Mouse (Mus musculus): ENCODE data around the gene Slc36a4. TPM values are rescaled to one million over a fixed set of nuclear protein-coding genes. Genes with fewer than 3 reads are reported as not detected.

Gene Slc36a4
- 10.0 and 10.9 TPM in 2 replicates for polyA plus RNA-seq (2015; fragmentation: Nextera tagmentation; extraction: Ambion mirVana)

DNA sequence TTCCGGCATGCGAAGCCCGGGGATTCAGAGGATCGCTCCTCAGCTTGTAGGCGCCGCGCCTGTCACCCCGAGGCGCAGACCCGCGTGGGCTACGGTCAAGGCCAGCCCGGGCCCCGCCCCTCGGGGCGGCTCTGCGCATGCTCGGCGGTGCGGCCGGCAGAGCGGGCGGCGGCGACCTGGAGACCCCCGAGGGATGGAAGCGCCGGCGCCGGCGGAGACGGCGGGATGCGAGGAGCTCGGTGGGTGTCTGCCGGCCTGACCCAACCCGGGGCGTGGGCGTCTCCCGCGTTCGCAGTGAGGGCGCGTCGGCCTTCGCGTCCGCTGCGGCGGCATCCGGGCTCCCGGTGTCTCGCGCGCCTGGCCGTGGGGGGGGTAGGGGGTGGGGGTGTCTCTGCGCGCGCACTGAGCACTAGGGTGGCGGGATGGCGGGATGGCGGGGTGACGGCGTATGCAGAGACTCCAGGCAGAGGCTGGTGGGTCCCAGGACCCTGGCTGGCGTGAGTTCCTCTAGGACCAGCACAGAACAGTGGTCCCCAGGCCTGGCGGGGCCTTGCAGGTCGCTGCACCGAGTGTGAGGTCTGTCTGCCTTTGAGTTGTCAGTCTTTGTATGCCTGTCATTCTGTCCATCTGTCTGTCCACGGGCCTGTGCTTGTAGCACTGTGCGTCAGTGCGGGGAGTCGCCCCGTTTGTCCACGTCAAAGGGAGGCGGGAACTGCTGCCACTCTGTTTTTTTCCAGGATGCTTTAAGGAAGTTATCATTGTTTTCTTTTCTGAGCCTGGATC lies at the start of gene Slc36a4:
Slc36a4 (plus strand) TSS at position 140 of the 783 bp plus-strand sequence.
- ATAC-seq (ENCODE audit: insufficient read depth, low FRiP score, low read depth): peak; percentile 82
- Histone ChIP-seq H3K27ac (peak within 1 kb of the TSS; percentile 52), H3K27me3 (replicated peaks) (no peaks in the 10 kb centered on the region), H3K9ac (peak within 1 kb of the TSS; percentile 68), H3K4me1 (no peaks in the 10 kb centered on the region), H3K36me3 (no peaks in the 10 kb centered on the region), H3K9me3 (no peaks in the 10 kb centered on the region), H3K4me3 (replicated peaks) (peak within 1 kb of the TSS; percentile 71), H3K4me2 (peak within 1 kb of the TSS; percentile 85)
- WGBS: under 1% methylated on average over 75 of the region's 75 CpGs

DNA sequence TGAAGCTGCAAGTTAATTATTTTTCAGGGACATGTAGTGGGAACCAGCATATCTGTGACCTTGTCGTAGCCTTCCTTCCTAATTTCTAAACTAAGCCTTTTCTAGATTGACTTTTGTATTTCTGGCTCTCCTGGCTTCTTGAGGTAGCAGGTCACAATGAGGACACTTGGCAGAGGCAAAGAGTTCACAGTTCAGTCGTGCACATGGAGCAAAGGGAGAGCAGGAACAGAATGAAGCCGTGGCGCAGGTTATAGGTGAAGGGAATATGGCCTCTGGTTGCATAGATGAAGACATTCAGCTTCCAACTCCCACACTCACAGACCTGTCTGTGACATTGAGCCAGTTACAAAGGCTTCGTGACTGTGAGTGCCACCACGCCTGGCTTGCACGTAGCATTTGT lies 44.9 kb upstream of the Slc36a4 start:
- no peak overlapping the region for H3K4me2 ChIP-seq
- H3K36me3 ChIP-seq: no peaks in the 10 kb centered on the region
- H3K9me3 ChIP-seq: no peaks in the 10 kb centered on the region
- no peaks in the 10 kb centered on the region for H3K4me1 ChIP-seq
- 68% methylated on average over 7 of the region's 7 CpGs for WGBS
- ATAC-seq (ENCODE audit: insufficient read depth, low FRiP score, low read depth): no peak
- no peak overlapping the region for H3K4me3 ChIP-seq (replicated peaks)
- H3K27ac ChIP-seq: no peak overlapping the region
- no peaks in the 10 kb centered on the region for H3K27me3 ChIP-seq (replicated peaks)
- H3K9ac ChIP-seq: no peak overlapping the region

DNA sequence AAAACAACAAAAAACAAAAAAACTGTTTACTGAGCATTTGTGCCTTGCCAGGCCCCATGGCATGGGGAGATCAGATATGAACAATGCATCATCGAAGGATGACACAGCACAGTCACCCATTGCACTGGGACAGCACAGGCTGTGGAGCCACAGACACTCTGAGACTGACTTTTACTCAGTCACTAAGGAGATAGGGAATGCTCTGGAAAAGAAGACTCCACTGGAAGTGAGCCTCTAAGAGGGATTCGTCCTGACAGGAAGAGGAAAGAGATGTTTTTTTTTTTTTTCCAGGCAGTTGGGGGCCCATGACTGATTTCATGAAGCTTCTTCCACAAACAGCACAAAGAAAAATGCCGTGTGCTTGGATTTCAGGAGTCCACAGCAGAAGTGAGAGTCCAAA lies 40.1 kb upstream of the Slc36a4 start:
- no peak for ATAC-seq (ENCODE audit: insufficient read depth, low FRiP score, low read depth)
- Histone ChIP-seq H3K9me3 (no peaks in the 10 kb centered on the region), H3K4me1 (no peaks in the 10 kb centered on the region), H3K27me3 (replicated peaks) (no peaks in the 10 kb centered on the region), H3K4me3 (replicated peaks) (no peak overlapping the region), H3K27ac (no peak overlapping the region), H3K9ac (no peak overlapping the region), H3K36me3 (no peaks in the 10 kb centered on the region), H3K4me2 (no peak overlapping the region)
- 39% methylated on average over 3 of the region's 3 CpGs for WGBS

DNA sequence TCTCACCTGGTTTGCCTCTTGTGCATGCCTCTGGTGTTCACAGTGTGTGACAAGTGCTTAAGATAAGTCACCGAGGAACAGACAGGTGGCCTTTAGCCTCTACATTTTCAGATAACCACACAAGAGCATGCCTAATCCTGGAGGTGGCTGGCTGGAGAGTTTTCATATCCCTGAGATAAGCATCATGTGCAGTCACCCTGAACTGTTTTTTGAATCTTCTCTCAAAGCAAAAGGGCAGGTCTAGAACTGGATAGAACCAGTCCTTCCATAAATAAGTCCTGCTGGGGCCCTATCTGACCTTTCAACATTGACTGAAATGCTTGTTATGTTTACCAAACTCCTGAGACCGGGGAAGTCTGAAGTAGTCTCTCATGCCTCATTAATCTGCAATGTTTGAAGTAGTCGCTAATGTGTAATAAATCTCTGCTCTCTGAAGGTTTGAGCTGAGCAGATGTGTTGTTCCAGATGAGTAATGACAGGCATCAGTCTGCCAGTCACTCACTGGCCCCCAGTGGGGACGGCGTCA lies 39.5 kb upstream of the Slc36a4 start:
- Histone ChIP-seq H3K4me1 (no peaks in the 10 kb centered on the region), H3K4me3 (replicated peaks) (no peak overlapping the region), H3K9me3 (no peaks in the 10 kb centered on the region), H3K36me3 (no peaks in the 10 kb centered on the region), H3K27me3 (replicated peaks) (no peaks in the 10 kb centered on the region), H3K27ac (no peak overlapping the region), H3K9ac (no peak overlapping the region), H3K4me2 (no peak overlapping the region)
- peak; percentile 82 for ATAC-seq (ENCODE audit: insufficient read depth, low FRiP score, low read depth)
- WGBS: 13% methylated on average over 5 of the region's 5 CpGs

DNA sequence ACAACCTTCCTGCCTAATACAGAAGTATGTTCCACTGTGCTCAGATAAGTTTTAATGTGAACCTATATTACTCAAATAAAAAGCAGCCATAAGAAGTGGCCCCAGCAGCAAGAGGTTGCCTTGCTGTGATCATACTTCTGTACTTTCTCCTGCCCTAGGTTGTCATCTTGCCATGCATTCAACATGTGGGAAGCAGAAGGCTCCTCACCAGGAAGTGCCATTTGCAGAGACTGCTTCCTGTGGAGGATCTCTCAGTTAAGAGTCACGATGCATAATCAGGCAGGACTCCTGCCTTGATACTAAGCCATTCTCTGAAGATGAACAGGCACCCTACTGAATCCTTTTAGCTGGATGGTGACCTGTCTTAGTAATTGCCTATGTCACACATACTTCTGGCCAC lies 37.3 kb upstream of the Slc36a4 start:
- H3K27me3 ChIP-seq (replicated peaks): no peaks in the 10 kb centered on the region
- H3K27ac ChIP-seq: no peak overlapping the region
- H3K4me3 ChIP-seq (replicated peaks): no peak overlapping the region
- H3K9ac ChIP-seq: no peak overlapping the region
- WGBS: 42% methylated on average over 1 of the region's 1 CpGs
- no peaks in the 10 kb centered on the region for H3K4me1 ChIP-seq
- H3K9me3 ChIP-seq: no peaks in the 10 kb centered on the region
- no peaks in the 10 kb centered on the region for H3K36me3 ChIP-seq
- no peak for ATAC-seq (ENCODE audit: insufficient read depth, low FRiP score, low read depth)
- H3K4me2 ChIP-seq: no peak overlapping the region

DNA sequence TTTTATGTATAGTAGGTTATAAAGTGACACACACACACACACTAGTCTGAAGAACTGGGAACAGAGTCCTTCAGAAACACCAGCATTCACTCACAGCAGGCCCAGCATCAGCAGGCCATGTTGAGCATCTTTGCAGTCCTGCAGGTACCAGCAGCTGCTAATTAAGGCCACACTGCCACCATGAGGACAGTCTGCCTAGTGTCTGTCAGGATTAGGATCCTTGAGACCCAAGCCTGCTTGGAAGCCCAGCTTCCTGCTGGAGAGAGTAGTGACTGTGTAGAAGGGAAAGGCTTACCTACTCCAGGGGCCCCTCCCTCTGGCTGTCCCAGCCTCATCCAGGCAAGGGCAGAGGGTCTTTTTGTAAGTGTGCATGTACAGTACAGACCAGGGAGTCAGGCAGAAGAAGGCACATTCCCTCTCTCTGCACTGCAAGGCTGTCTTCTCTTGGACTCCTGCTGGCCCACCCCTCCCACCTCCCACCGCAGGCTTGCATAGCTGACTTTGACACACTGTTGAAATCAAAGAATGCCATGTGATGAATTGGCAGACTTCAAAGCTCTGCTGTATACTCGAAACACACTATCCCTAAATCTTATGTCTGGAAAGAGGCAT lies 27.6 kb upstream of the Slc36a4 start:
- H3K27me3 ChIP-seq (replicated peaks): no peaks in the 10 kb centered on the region
- H3K9ac ChIP-seq: no peak overlapping the region
- ATAC-seq (ENCODE audit: insufficient read depth, low FRiP score, low read depth): peak; percentile 85
- no peak overlapping the region for H3K27ac ChIP-seq
- H3K36me3 ChIP-seq: no peaks in the 10 kb centered on the region
- no peaks in the 10 kb centered on the region for H3K9me3 ChIP-seq
- no peak overlapping the region for H3K4me2 ChIP-seq
- no peak overlapping the region for H3K4me3 ChIP-seq (replicated peaks)
- no peaks in the 10 kb centered on the region for H3K4me1 ChIP-seq
- 18% methylated on average over 2 of the region's 2 CpGs for WGBS

DNA sequence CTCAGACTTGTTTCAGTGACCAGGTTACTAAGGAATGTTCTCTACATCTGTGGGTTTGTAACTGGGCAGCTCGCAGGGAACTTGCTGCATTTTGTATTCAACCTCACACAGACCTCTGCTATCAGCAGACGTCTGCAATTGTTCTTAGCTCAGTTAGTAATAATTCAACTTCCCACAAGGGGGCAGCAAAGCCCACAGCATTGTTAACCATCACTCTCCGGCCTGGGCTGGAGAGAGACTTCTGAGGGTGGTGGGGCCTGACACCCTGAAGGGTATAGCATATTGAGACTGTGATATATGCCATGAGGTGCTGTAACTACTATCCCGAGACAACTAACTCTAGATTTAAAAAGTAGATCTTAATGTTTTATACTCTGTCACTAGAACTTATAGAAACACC lies 24.3 kb upstream of the Slc36a4 start:
- WGBS: 17% methylated on average over 4 of the region's 4 CpGs
- no peaks in the 10 kb centered on the region for H3K9me3 ChIP-seq
- H3K4me1 ChIP-seq: no peaks in the 10 kb centered on the region
- H3K4me2 ChIP-seq: no peak overlapping the region
- no peaks in the 10 kb centered on the region for H3K36me3 ChIP-seq
- H3K4me3 ChIP-seq (replicated peaks): no peak overlapping the region
- no peak overlapping the region for H3K27ac ChIP-seq
- ATAC-seq (ENCODE audit: insufficient read depth, low FRiP score, low read depth): no peak
- no peaks in the 10 kb centered on the region for H3K27me3 ChIP-seq (replicated peaks)
- no peak overlapping the region for H3K9ac ChIP-seq

DNA sequence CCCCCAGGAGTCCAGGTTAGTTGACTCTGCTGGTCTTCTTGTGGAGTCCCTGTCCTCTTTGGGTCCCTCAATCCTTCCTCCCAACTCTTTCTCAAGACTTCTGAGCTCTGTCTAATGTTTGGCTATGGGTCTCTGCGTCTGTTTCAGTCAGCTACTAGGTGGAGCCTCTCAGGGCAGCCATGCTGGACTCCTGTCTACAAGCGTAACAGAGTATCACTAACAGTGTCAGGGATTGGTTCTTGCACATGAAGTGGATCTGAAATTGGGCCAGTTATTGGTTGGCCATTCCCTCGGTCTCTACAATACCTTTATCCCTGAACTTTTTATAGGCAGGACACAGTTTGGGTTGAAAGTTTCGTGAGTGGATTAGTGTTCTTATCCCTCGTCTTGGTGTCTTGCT lies 22.2 kb upstream of the Slc36a4 start:
- ATAC-seq (ENCODE audit: insufficient read depth, low FRiP score, low read depth): no peak
- H3K36me3 ChIP-seq: no peaks in the 10 kb centered on the region
- 91% methylated on average over 5 of the region's 5 CpGs for WGBS
- H3K4me3 ChIP-seq (replicated peaks): no peak overlapping the region
- H3K27ac ChIP-seq: no peak overlapping the region
- H3K9me3 ChIP-seq: no peaks in the 10 kb centered on the region
- no peaks in the 10 kb centered on the region for H3K4me1 ChIP-seq
- H3K9ac ChIP-seq: no peak overlapping the region
- H3K27me3 ChIP-seq (replicated peaks): no peaks in the 10 kb centered on the region
- H3K4me2 ChIP-seq: no peak overlapping the region

DNA sequence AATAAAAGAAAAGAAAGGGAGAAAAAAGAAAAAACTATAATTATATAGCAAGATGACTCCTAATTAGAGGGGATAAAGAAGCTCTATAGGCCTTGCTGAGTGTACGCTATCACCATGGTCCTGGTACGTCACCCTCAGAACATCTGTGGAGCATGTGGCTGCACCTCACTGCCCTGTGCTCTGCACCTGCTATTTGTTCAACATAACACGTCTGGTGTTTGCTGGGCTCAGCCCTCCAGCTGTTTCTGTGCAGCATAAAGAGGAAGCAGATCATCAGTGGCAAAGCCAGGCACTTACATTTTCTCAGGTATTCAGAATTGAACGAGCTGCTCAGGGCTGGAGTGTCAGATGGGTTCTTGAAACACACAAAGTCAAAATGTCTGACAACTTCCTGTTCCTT lies 15.7 kb upstream of the Slc36a4 start:
- H3K9me3 ChIP-seq: no peaks in the 10 kb centered on the region

DNA sequence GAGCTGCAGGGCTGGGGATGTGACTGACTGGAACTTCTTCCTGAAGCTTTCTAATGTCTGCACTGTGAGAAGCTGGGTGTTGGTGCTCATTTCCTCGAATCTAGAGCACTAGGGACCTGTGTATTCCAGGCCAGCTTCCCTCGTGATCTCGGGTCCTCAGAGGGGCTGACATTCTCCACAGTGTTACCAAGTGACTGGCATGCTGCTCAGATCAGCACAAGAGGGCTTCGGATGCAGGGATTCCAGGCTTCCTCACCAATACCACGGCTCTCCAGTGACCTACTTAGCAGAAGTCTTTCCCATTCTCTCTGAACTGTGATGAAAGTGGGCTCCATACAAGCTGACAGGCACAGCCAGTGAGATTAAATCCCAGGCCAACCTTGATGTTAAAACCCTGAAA lies 14.5 kb upstream of the Slc36a4 start:
- H3K4me1 ChIP-seq: no peaks in the 10 kb centered on the region

More for the DNA sequence above, 15.7 kb upstream of the Slc36a4 start:
- Histone ChIP-seq H3K27ac (no peak overlapping the region), H3K4me1 (no peaks in the 10 kb centered on the region), H3K9ac (no peak overlapping the region), H3K36me3 (no peaks in the 10 kb centered on the region), H3K4me2 (no peak overlapping the region), H3K27me3 (replicated peaks) (no peaks in the 10 kb centered on the region), H3K4me3 (replicated peaks) (no peak overlapping the region)
- ATAC-seq (ENCODE audit: insufficient read depth, low FRiP score, low read depth): no peak
- WGBS: 59% methylated on average over 4 of the region's 4 CpGs

DNA sequence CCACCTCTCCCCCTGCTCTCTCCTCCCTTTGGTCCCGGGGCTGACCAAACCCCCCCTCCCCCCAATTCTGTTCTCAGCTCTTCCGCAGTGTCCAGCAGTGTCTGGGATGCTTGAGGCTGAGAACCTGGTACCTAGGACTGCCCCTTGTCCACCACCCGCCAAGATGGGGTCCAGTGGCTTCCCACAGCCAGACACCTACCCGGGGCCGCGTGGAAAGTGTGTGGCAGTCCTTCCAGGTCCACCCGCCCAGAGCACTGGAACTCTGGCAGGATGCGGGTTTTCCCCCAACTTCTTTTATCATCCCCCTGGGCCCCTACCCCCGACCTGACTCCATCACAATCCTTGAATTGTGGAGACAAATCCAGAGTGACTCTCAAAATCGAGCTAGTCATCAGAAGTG lies 3.8 kb upstream of the Slc36a4 start:
- Histone ChIP-seq H3K4me1 (no peaks in the 10 kb centered on the region), H3K4me3 (replicated peaks) (no peak overlapping the region), H3K27ac (no peak overlapping the region), H3K36me3 (no peaks in the 10 kb centered on the region), H3K27me3 (replicated peaks) (no peaks in the 10 kb centered on the region), H3K9ac (no peak overlapping the region), H3K4me2 (no peak overlapping the region), H3K9me3 (no peaks in the 10 kb centered on the region)
- no peak for ATAC-seq (ENCODE audit: insufficient read depth, low FRiP score, low read depth)
- 76% methylated on average over 10 of the region's 10 CpGs for WGBS

More for the DNA sequence above, 14.5 kb upstream of the Slc36a4 start:
- H3K36me3 ChIP-seq: no peaks in the 10 kb centered on the region
- WGBS: 32% methylated on average over 5 of the region's 5 CpGs
- no peaks in the 10 kb centered on the region for H3K27me3 ChIP-seq (replicated peaks)
- no peak overlapping the region for H3K4me2 ChIP-seq
- ATAC-seq (ENCODE audit: insufficient read depth, low FRiP score, low read depth): no peak
- H3K9me3 ChIP-seq: no peaks in the 10 kb centered on the region
- no peak overlapping the region for H3K27ac ChIP-seq
- no peak overlapping the region for H3K9ac ChIP-seq
- no peak overlapping the region for H3K4me3 ChIP-seq (replicated peaks)

DNA sequence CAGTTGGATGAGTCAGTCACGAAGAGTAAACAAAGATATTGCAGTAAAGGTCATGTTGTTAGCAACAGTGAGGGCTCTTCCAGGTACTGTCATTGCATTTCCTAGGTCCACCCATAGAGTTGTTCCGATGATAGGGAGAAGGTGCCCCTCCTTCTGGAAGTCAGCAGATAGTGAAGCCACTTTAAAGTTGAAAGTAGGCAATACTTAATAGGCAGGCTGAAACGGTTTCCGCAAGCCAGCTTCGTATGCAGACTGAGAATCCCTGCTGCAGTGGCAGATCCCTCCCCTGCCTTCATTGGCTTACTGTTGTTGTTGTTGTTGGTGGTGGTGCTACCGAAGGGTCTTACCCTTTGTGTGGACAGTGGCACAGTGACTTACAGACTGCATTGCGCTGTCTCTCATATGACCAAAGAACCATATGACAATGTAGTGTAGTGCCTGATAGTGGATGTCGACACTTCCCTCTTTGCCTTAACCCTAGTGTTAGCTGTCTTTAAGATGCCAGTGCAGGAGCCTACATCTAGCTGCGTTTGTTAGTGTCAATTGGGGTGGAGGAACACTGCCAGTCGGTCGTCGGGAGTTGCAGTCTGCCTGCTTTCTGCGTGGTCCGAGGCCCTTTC lies 449 bp upstream of the Slc36a4 start:
- WGBS: 16% methylated on average over 14 of the region's 14 CpGs
- H3K4me1 ChIP-seq: no peaks in the 10 kb centered on the region
- H3K36me3 ChIP-seq: no peaks in the 10 kb centered on the region
- no peaks in the 10 kb centered on the region for H3K9me3 ChIP-seq
- H3K9ac ChIP-seq: peak overlapping the region; percentile 68; the same call in 1 of the 2 replicates
- peak overlapping the region; percentile 85 for H3K4me2 ChIP-seq
- peak overlapping the region; percentile 71 for H3K4me3 ChIP-seq (replicated peaks)
- H3K27ac ChIP-seq: no peak overlapping the region; the same call in 1 of the 2 replicates
- peak; percentile 41; the same call in 1 of the 2 replicates for ATAC-seq (ENCODE audit: insufficient read depth, low FRiP score, low read depth)
- no peaks in the 10 kb centered on the region for H3K27me3 ChIP-seq (replicated peaks)
